Mouse (Mus musculus) ES-E14 (cell line): ENCODE measurements at regions not wholly inside any gene's neighbourhood (a gene's known extent, or its start where the extent isn't known, plus 50 kb on each side); places are given as distances from the start of the nearest gene placed in this dataset.

Experiments
- CHD2 ChIP-seq: IDR thresholded peaks from 2 replicates; pipeline ENCODE4 v1.6.1; 2014; ENCODE audit warnings: mild to moderate bottlenecking, low read depth, low read length, inconsistent platforms
- HCFC1 ChIP-seq: IDR thresholded peaks from 2 replicates; pipeline ENCODE4 v1.6.1; 2012; ENCODE audit warnings: low read length, inconsistent platforms, borderline replicate concordance; ENCODE audit not compliant: insufficient read depth
- MAFK ChIP-seq: IDR thresholded peaks from 2 replicates; pipeline ENCODE4 v1.6.1; 2014; ENCODE audit warnings: mild to moderate bottlenecking, low read depth, low read length, inconsistent platforms; ENCODE audit not compliant: insufficient read depth
- ZNF384 ChIP-seq: IDR thresholded peaks from 2 replicates; pipeline ENCODE4 v1.6.1; 2012; ENCODE audit warnings: low read depth, low read length, inconsistent platforms

DNA sequence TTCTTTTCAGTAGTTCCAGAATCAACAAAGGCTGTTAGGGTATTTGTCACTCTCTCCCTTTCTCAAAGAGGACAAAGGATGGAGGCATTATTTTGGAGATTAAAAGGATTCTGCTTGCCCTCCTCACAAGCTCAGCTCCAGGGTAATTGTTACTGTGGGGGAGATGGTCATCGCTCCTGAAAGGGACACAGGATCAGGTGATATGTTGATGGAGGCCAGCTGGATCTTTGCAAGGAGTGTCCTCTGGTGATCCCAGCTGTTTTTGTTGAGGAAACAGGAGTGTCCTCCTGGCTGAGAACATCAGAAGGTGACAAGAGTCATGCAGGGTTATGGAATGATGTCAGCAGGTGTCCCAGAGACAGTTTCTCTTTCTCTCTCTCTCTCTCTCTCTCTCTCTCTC, 119.7 kb downstream of the Cd83 start:
- no peak for TF ChIP-seq HCFC1
- no peak for TF ChIP-seq CHD2
- TF ChIP-seq ZNF384: no peak
- TF ChIP-seq MAFK: no peak
